Mouse (Mus musculus) embryonic stem cell, embryonic (primary cell): ENCODE measurements around the gene Zfp445.

Experiments
- CTCF ChIA-PET, 4 experiments: fragments of 300-600 bp in 2 of 4; fragments of 350-600 bp in 2 of 4; sonication (Branson Sonifier 250); formaldehyde crosslinking; loops; one replicate each; lab custom pipeline; 2022; ENCODE audit warnings: inconsistent platforms in 2 of 4; lab: Charles Lee
- POLR2A ChIA-PET, 4 experiments: fragments of 300-600 bp in 2 of 4; fragments of 350-600 bp in 2 of 4; sonication (Branson Sonifier 250); formaldehyde crosslinking; loops; one replicate each; lab custom pipeline; 2022; ENCODE audit warnings: antibody characterized with exemption in 4 of 4, inconsistent platforms in 1 of 4; lab: Charles Lee

Gene Zfp445

DNA sequence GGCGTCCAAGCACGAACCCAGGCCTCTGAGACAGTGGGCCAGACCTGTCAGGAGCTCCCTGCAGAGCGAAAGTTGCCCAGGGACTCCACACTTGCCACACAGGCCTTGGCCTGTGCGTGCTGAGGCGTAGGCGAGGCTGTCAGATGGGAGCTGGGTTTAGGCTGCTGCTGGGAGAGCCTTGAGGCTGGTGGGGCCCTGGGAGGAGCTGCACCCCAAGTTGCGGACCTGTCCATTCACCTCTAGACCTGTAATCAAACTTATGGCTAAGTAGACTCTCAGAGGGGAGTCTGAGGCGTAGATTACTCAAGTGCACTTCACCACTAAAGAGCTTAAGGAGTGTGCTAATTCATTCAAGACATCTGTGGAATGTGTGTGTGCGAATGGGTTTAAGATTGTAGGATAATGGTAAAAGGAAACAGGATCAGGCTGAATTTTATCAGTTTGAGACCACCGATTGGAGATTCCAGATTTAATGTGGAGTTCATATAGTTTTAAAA, 59.9 kb downstream of the Zfp445 start:
- POLR2A ChIA-PET: interaction anchor here in 3 of 4 experiments (0.9 to 2.3 kb wide), 29 partner anchors 8 to 1046 kb away, joined by 3 to 17 read pairs (median 4); partner anchors contain the start of genes Zfp445 (in 2 of the 3), Exosc7 (in 1 of the 3), Fyco1 (in 1 of the 3) and Sacm1l (in 1 of the 3)
- CTCF ChIA-PET: interaction anchor here (0.5 to 1.5 kb wide), 5 partner anchors 11 to 41 kb away, joined by 3 to 8 read pairs (median 5); no protein-coding TSS in a partner anchor

DNA sequence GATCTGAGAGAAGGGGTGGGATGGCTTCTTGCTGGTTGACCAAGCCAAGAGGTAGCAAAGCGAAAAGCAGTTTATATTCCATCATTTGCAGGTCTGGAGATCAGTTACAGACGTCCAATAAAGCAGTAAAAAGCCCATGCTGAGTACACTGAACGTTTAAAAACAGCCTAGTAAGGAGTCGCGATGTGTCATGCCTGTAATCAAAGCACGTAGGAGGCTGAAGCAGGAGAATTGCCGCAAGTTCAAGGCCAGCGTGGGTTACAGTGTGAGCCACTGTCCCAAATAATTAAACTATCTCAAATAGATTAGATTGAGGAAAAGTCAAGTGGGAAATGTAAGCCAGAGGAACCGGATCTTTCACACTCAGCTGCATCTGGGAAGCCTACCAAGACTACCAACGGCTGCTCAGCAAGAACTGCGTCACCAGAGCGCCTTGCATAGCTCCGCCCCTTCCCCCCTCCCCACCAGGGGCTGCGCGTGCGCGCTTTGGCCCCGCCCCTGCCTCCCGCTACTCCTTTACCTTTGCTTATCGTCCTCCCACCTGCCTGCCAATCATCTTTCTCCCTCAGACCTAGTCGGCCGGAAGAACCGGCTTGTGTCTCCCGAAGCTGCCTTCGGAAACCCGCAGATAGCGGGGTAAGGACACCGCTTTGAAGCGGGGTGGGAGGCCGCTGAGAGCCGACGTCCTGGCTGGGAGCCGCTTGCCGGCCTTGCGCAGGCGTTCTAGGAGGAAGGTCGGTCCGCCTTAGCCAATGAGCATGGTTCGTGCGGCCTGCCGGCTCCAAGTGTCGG, 60.6 kb downstream of the Zfp445 start, which contains the start of gene Tcaim:
Gene Tcaim (plus strand): TSS at position 487 of the 792 bp plus-strand sequence.
- ChIA-PET POLR2A (interaction anchor here in 3 of 4 experiments (0.6 to 2.3 kb wide), 31 partner anchors 9 to 1046 kb away, joined by 3 to 17 read pairs (median 4); partner anchors contain the start of genes Zfp445 (in 2 of the 3), Exosc7 (in 1 of the 3), Fyco1 (in 1 of the 3) and Sacm1l (in 1 of the 3)), CTCF (interaction anchor here (0.5 to 1.5 kb wide), 5 partner anchors 10 to 41 kb away, joined by 3 to 8 read pairs (median 5); no protein-coding TSS in a partner anchor)
